Mouse (Mus musculus): ENCODE data around the gene Gm8206. TPM values are rescaled to one million over a fixed set of nuclear protein-coding genes. Genes with fewer than 3 reads are reported as not detected.
A peak's percentile ranks its signal among the peaks of the same experiment; 100 is the strongest.
"Not testable (repeated sequence)": the region's sequence is repeated elsewhere in the genome, so short reads cannot be mapped to it uniquely, and the experiment has no call there.

Gene Gm8206
- total RNA-seq (2021), result under 1 TPM; 0.34 to 0.42 TPM

- not testable (repeated sequence) for DNase-seq (ENCODE audit: extremely low spot score in 1 of 2, low spot score in 1 of 2)
Measured at GRCm38 (mm10) chr14:6093842-6094241, at the start of gene Gm8206. TSS of gene Gm8206 (minus strand) at chr14:6093942.

- DNase-seq (ENCODE audit: extremely low spot score in 1 of 2, low spot score in 1 of 2), result not testable (repeated sequence)
Measured at GRCm38 (mm10) chr14:6125707-6126106, 32.0 kb upstream of the Gm8206 start, which contains the start of gene Gm3476. TSS of gene Gm3476 (minus strand) at chr14:6125807.

GRCm38 (mm10) chr14:6108272-6108925 is 14.7 kb upstream of the Gm8206 start, which contains the start of gene Gm3468:
TSS of gene Gm3468 (minus strand) at chr14:6108665.
- DNase-seq (ENCODE audit: extremely low spot score in 1 of 2, low spot score in 1 of 2), result peak; percentile 46 to 51

GRCm38 (mm10) chr14:6107500-6107899 is 13.8 kb upstream of the Gm8206 start:
- not testable (repeated sequence) for DNase-seq (ENCODE audit: extremely low spot score in 1 of 2, low spot score in 1 of 2)

GRCm38 (mm10) chr14:6058167-6058566 is 35.6 kb downstream of the Gm8206 start, which contains the start of gene Gm6337:
TSS of gene Gm6337 (minus strand) at chr14:6058267.
- DNase-seq (ENCODE audit: extremely low spot score in 1 of 2, low spot score in 1 of 2), result not testable (repeated sequence)

GRCm38 (mm10) chr14:5987136-5987535 is 106.6 kb downstream of the Gm8206 start:
- not testable (repeated sequence) for DNase-seq (ENCODE audit: extremely low spot score in 1 of 2, low spot score in 1 of 2)

- DNase-seq (ENCODE audit: extremely low spot score in 1 of 2, low spot score in 1 of 2), result not testable (repeated sequence)
Measured at GRCm38 (mm10) chr14:5979037-5979436, 114.7 kb downstream of the Gm8206 start, which contains the start of gene Gm3453. TSS of gene Gm3453 (minus strand) at chr14:5979137.

Other genes with a start within 250 kb of the Gm8206 start
- gene Gm8237, start 213.6 kb downstream of the Gm8206 start, total RNA-seq (2021), result 1 to 10 TPM in 1 of 2 experiments, under 1 TPM in 1; 0.98 to 1.1 TPM
- 1 to 10 TPM; 1.1 TPM for gene Gm3248, start 132.2 kb downstream of the Gm8206 start, total RNA-seq (2021)
- not detected for gene Gm3453, start 114.8 kb downstream of the Gm8206 start, total RNA-seq (2021)
- gene Gm6337, start 35.7 kb downstream of the Gm8206 start, total RNA-seq (2021), result not detected
- gene Gm3468, start 14.7 kb upstream of the Gm8206 start, total RNA-seq (2021), result 1 to 10 TPM in 1 of 2 experiments, under 1 TPM in 1; 0.66 to 1.5 TPM
- gene Gm3476, start 31.9 kb upstream of the Gm8206 start, total RNA-seq (2021), result not detected
- gene Gm21560, start 125.3 kb upstream of the Gm8206 start, total RNA-seq (2021), result 1 to 10 TPM; 1.0 to 1.2 TPM
- gene Gm3411, start 193.3 kb upstream of the Gm8206 start, total RNA-seq (2021), result 1 to 10 TPM; 1.9 to 2.8 TPM
- not detected for gene Gm21103, start 210.9 kb upstream of the Gm8206 start, total RNA-seq (2021)
- not detected for gene Gm3618, start 249.7 kb upstream of the Gm8206 start, total RNA-seq (2021)

Data from layer of hippocampus, postnatal 25 days (tissue).